In genomic region chr9:71679103-71679815, GRCm38 (mm10) we compare ENCODE assay signal across 9 mouse cellular contexts.
DNase-seq lines count a peak whose midpoint lies in the region; ATAC-seq and TF ChIP-seq lines count a peak whose summit lies in the region.
"Had no signal": no experiment of that assay in that cellular context is flagged by ENCODE, and none has a peak within 500 bp of the region (broad histone marks: within the 10 kb centered on the region; RNA-seq: fewer than 3 reads in every experiment).

No protein-coding gene starts in this region.

- H3K27ac ChIP-seq in kidney, adult 2 months (ENCODE audit: insufficient read depth, low read depth, low read length) = peak overlapping the region; percentile 58
- H3K27ac ChIP-seq in kidney, embryonic 15.5 days = no peak overlapping the region
- peak overlapping the region; percentile 65 for H3K27ac ChIP-seq in limb, embryonic 14.5 days (replicated peaks; ENCODE audit: low read depth, low read length)
- no peak overlapping the region for H3K27ac ChIP-seq in liver, embryonic 11.5 days (ENCODE audit: low read depth, low read length)
- no peak overlapping the region for H3K27ac ChIP-seq in midbrain, embryonic 15.5 days

- H3K4me1 ChIP-seq in kidney, adult 2 months (ENCODE audit: control insufficient read depth, insufficient read depth, low read length) = peaks cover 39% of the 10 kb centered on the region
- peaks cover 37% of the 10 kb centered on the region for H3K4me1 ChIP-seq in kidney, embryonic 15.5 days
- H3K4me1 ChIP-seq in limb, embryonic 14.5 days (ENCODE audit: control insufficient read depth, insufficient read depth, low read length) = peaks cover 15% of the 10 kb centered on the region
- peaks cover 22% of the 10 kb centered on the region for H3K4me1 ChIP-seq in liver, embryonic 11.5 days (replicated peaks; ENCODE audit: control insufficient read depth, insufficient read depth, low read length)
- H3K4me1 ChIP-seq in midbrain, embryonic 15.5 days = no peaks in the 10 kb centered on the region

- H3K9ac ChIP-seq in kidney, embryonic 15.5 days = no peak overlapping the region
- no peak overlapping the region for H3K9ac ChIP-seq in limb, embryonic 14.5 days (ENCODE audit: low read depth, low read length, severe bottlenecking)
- H3K9ac ChIP-seq in liver, embryonic 11.5 days (ENCODE audit: low read depth, low read length) = no peak overlapping the region
- no peak overlapping the region for H3K9ac ChIP-seq in midbrain, embryonic 15.5 days

- H3K4me2 ChIP-seq in kidney, embryonic 15.5 days = no peak overlapping the region
- no peak overlapping the region for H3K4me2 ChIP-seq in limb, embryonic 14.5 days (replicated peaks; ENCODE audit: low read depth, low read length, severe bottlenecking)
- no peak overlapping the region for H3K4me2 ChIP-seq in liver, embryonic 11.5 days
- no peak overlapping the region for H3K4me2 ChIP-seq in midbrain, embryonic 15.5 days

- no peaks in the 10 kb centered on the region; the same call in 1 of the 2 replicates for H3K36me3 ChIP-seq in kidney, adult 2 months (ENCODE audit: control insufficient read depth, insufficient read depth, low read length)
- H3K36me3 ChIP-seq in kidney, embryonic 15.5 days = peaks cover 6% of the 10 kb centered on the region; the same call in 1 of the 2 replicates
- no peaks in the 10 kb centered on the region for H3K36me3 ChIP-seq in limb, embryonic 14.5 days (ENCODE audit: control insufficient read depth, insufficient read depth, low read length)
- H3K36me3 ChIP-seq in liver, embryonic 11.5 days (ENCODE audit: control insufficient read depth, insufficient read depth, low read length) = no peaks in the 10 kb centered on the region
- H3K36me3 ChIP-seq in midbrain, embryonic 15.5 days (replicated peaks) = no peaks in the 10 kb centered on the region

- peak; percentile 70 for DNase-seq in kidney, adult 2 months
- peak; percentile 56 for DNase-seq in brain, embryonic 14.5 days (ENCODE audit: low read depth)
- peak; percentile 41 to 58 for DNase-seq in gastrocnemius, adult 8-10 months (ENCODE audit: low spot score in 2 of 2)
- peak; percentile 41 for DNase-seq in limb, embryonic 14.5 days (ENCODE audit: low spot score)
- DNase-seq in liver, embryonic 11.5 days (ENCODE audit: low spot score) = no peak
- DNase-seq in thymus, postnatal 0 days (ENCODE audit: low spot score) = no peak

- no peaks in the 10 kb centered on the region for H3K9me3 ChIP-seq in kidney, embryonic 15.5 days (replicated peaks)
- H3K9me3 ChIP-seq in limb, embryonic 14.5 days (ENCODE audit: control insufficient read depth, low read length) = no peaks in the 10 kb centered on the region
- no peaks in the 10 kb centered on the region for H3K9me3 ChIP-seq in liver, embryonic 11.5 days (ENCODE audit: control insufficient read depth, low read length)
- H3K9me3 ChIP-seq in midbrain, embryonic 15.5 days = no peaks in the 10 kb centered on the region

- no peak for ATAC-seq in kidney, embryonic 15.5 days (replicated peaks; ENCODE audit: low FRiP score)
- peak; percentile 74; the same call in 1 of the 2 replicates for ATAC-seq in limb, embryonic 14.5 days (ENCODE audit: low FRiP score, low read depth)
- ATAC-seq in liver, embryonic 11.5 days (replicated peaks; ENCODE audit: low FRiP score) = no peak
- no peak for ATAC-seq in midbrain, embryonic 15.5 days (replicated peaks)

- TF ChIP-seq POLR2A in kidney, adult 2 months (IDR thresholded peaks at IDR 0.05; ENCODE audit: low read depth, low read length) = no peak
- no peak for TF ChIP-seq POLR2A in brain, embryonic 14.5 days (IDR thresholded peaks at IDR 0.05; ENCODE audit: borderline replicate concordance, extremely low read depth, insufficient read depth, insufficient read length, poor library complexity, severe bottlenecking)
- no peak for TF ChIP-seq POLR2A in limb, embryonic 14.5 days (IDR thresholded peaks at IDR 0.05; ENCODE audit: borderline replicate concordance, extremely low read depth, insufficient read depth, insufficient read length)

- 47% methylated on average over 11 of the region's 11 CpGs for WGBS in kidney, adult 2 months
- 69% methylated on average over 11 of the region's 11 CpGs for WGBS in kidney, embryonic 15.5 days
- 62% methylated on average over 11 of the region's 11 CpGs for WGBS in limb, embryonic 14.5 days
- WGBS in liver, embryonic 11.5 days = 71% methylated on average over 11 of the region's 11 CpGs
- WGBS in midbrain, embryonic 15.5 days = 77% methylated on average over 11 of the region's 11 CpGs

- H3K4me3 ChIP-seq in kidney, adult 2 months (ENCODE audit: insufficient read depth, low read depth, low read length) = no peak overlapping the region
- H3K4me3 ChIP-seq in kidney, embryonic 15.5 days (replicated peaks) = no peak overlapping the region
- no peak overlapping the region for H3K4me3 ChIP-seq in limb, embryonic 14.5 days (replicated peaks; ENCODE audit: low read length)
- no peak overlapping the region for H3K4me3 ChIP-seq in liver, embryonic 11.5 days (ENCODE audit: low read depth, low read length)
- H3K4me3 ChIP-seq in midbrain, embryonic 15.5 days = no peak overlapping the region

- TF ChIP-seq CTCF in kidney, adult 2 months (conservative IDR thresholded peaks at IDR 0.05; ENCODE audit: insufficient read depth, insufficient read length, low read depth, low read length) = no peak
- no peak for TF ChIP-seq CTCF in brain, embryonic 14.5 days (IDR thresholded peaks at IDR 0.05; ENCODE audit: borderline replicate concordance, extremely low read depth, insufficient read depth, insufficient read length)

- no peaks in the 10 kb centered on the region for H3K27me3 ChIP-seq in kidney, adult 2 months (replicated peaks; ENCODE audit: control insufficient read depth, insufficient read depth, low read length)
- no peaks in the 10 kb centered on the region for H3K27me3 ChIP-seq in kidney, embryonic 15.5 days
- no peaks in the 10 kb centered on the region for H3K27me3 ChIP-seq in limb, embryonic 14.5 days (ENCODE audit: control insufficient read depth, insufficient read depth, low read length)
- no peaks in the 10 kb centered on the region for H3K27me3 ChIP-seq in liver, embryonic 11.5 days (replicated peaks; ENCODE audit: control insufficient read depth, insufficient read depth, low read length)
- H3K27me3 ChIP-seq in midbrain, embryonic 15.5 days (replicated peaks) = no peaks in the 10 kb centered on the region
- H3K27me3 ChIP-seq: CH12.LX had no signal

Comparison
In these comparisons a context has a peak if more than half of its experiments do, and no peak if none do; other contexts are left out.
1. H3K27ac ChIP-seq: peak in kidney, adult 2 months (single experiment) and limb, embryonic 14.5 days (single experiment); none in kidney, embryonic 15.5 days (single experiment), liver, embryonic 11.5 days (single experiment) and midbrain, embryonic 15.5 days (single experiment).
2. DNase-seq: peak in kidney, adult 2 months (single experiment), brain, embryonic 14.5 days (single experiment), gastrocnemius, adult 8-10 months (2 of 2) and limb, embryonic 14.5 days (single experiment); none in liver, embryonic 11.5 days (single experiment) and thymus, postnatal 0 days (single experiment).